Mouse (Mus musculus) cerebellum, postnatal 10 days (tissue): ENCODE data around the gene Ola1.

Experiments used
- DNase-seq, 2 experiments: peaks; one replicate each; pipeline ENCODE4 v3.0.0; 2021; ENCODE audit warnings: mixed read lengths in 2 of 2

Gene Ola1

GRCm38 (mm10) chr2:73218913-73219312, at the start of gene Ola1:
Ola1 (minus strand) TSS chr2:73218924.
- DNase-seq = no peak

GRCm38 (mm10) chr2:73268281-73268680, 49.6 kb upstream of the Ola1 start:
- DNase-seq = peak in 1 of 2 experiments; percentile 28

- DNase-seq = peak in 1 of 2 experiments; percentile 22
These were observed 49.1 kb upstream of the Ola1 start for GRCm38 (mm10) chr2:73267818-73268217.

- DNase-seq = peak in 1 of 2 experiments; percentile 3
These were observed 48.5 kb upstream of the Ola1 start for GRCm38 (mm10) chr2:73267231-73267630.

GRCm38 (mm10) chr2:73266623-73267022, 47.9 kb upstream of the Ola1 start:
- DNase-seq = no peak

GRCm38 (mm10) chr2:73266011-73266410, 47.3 kb upstream of the Ola1 start:
- DNase-seq = peak; percentile 26 to 36

GRCm38 (mm10) chr2:73264611-73265195, 46.0 kb upstream of the Ola1 start:
- peak; percentile 25 to 45 for DNase-seq

GRCm38 (mm10) chr2:73263794-73264610, 45.3 kb upstream of the Ola1 start:
- peak; percentile 24 to 25 for DNase-seq

GRCm38 (mm10) chr2:73263172-73263765, 44.5 kb upstream of the Ola1 start:
- DNase-seq = peak; percentile 16 to 29

- no peak for DNase-seq
These were observed 30.0 kb upstream of the Ola1 start for GRCm38 (mm10) chr2:73248701-73249100.

- no peak for DNase-seq
These were observed 22.6 kb upstream of the Ola1 start for GRCm38 (mm10) chr2:73241299-73241698.

- DNase-seq = no peak
These were observed 12.4 kb upstream of the Ola1 start for GRCm38 (mm10) chr2:73231081-73231480.

GRCm38 (mm10) chr2:73213871-73214659, 4.7 kb downstream of the Ola1 start:
- DNase-seq = peak; percentile 94 to 96

- DNase-seq = no peak
These were observed 5.2 kb downstream of the Ola1 start for GRCm38 (mm10) chr2:73213539-73213870.

- no peak for DNase-seq
These were observed 14.4 kb downstream of the Ola1 start for GRCm38 (mm10) chr2:73204328-73204727.

- no peak for DNase-seq
These were observed 30.2 kb downstream of the Ola1 start for GRCm38 (mm10) chr2:73188488-73188887.

GRCm38 (mm10) chr2:73185185-73185584, 33.5 kb downstream of the Ola1 start:
- DNase-seq = no peak

- DNase-seq = no peak
These were observed 49.2 kb downstream of the Ola1 start for GRCm38 (mm10) chr2:73169496-73169895.

- peak; percentile 69 to 70 for DNase-seq
These were observed 51.6 kb downstream of the Ola1 start for GRCm38 (mm10) chr2:73167126-73167525.

GRCm38 (mm10) chr2:73164666-73165065, 54.1 kb downstream of the Ola1 start:
- no peak for DNase-seq

- no peak for DNase-seq
These were observed 58.0 kb downstream of the Ola1 start for GRCm38 (mm10) chr2:73160772-73161171.

GRCm38 (mm10) chr2:73157202-73157601, 61.5 kb downstream of the Ola1 start:
- no peak for DNase-seq

GRCm38 (mm10) chr2:73150526-73150925, 68.2 kb downstream of the Ola1 start:
- peak; percentile 64 to 70 for DNase-seq
